Mouse (Mus musculus) megakaryocyte, embryonic 14.5 days (primary cell): ENCODE data around the gene Mgat4e. TPM values are rescaled to one million over a fixed set of nuclear protein-coding genes. Genes with fewer than 3 reads are reported as not detected.
"Not testable (repeated sequence)": the region's sequence is repeated elsewhere in the genome, so short reads cannot be mapped to it uniquely, and the experiment has no call there.

Experiments
- H3K27me3 ChIP-seq: replicated peaks from 2 replicates; pipeline ENCODE3; 2012; ENCODE audit warnings: inconsistent platforms
- H3K36me3 ChIP-seq: replicated peaks from 2 replicates; pipeline ENCODE3; 2012; ENCODE audit warnings: low read length, inconsistent platforms, mixed read lengths
- H3K4me1 ChIP-seq: 2 replicates; pipeline ENCODE4 v1.6.1; 2012; ENCODE audit warnings: inconsistent platforms
- H3K4me3 ChIP-seq: replicated peaks from 2 replicates; pipeline ENCODE3; 2012; ENCODE audit warnings: moderate library complexity, mild to moderate bottlenecking, inconsistent platforms
- H3K9me3 ChIP-seq: 2 replicates; pipeline ENCODE4 v1.6.1; 2012; ENCODE audit warnings: inconsistent platforms
- FLI1 ChIP-seq: IDR thresholded peaks from 2 replicates; pipeline ENCODE4 v1.6.1; 2012; ENCODE audit warnings: low read length, inconsistent platforms, mixed read lengths
- GATA1 ChIP-seq: IDR thresholded peaks from 3 replicates; pipeline ENCODE4 v1.6.1; 2012; ENCODE audit warnings: mixed read lengths, low read length, inconsistent platforms, borderline replicate concordance
- polyA plus RNA-seq: library from polyadenylated mRNA; stranded (reverse); fragments of >175 nt; gene quantifications from 2 replicates; pipeline ENCODE4 v1.2.3, GENCODE M21; 2012; ENCODE audit warnings: low replicate concordance; ENCODE audit not compliant: insufficient read depth

The Mgat4e gene
- polyA plus RNA-seq, 1 experiment = not detected

DNA sequence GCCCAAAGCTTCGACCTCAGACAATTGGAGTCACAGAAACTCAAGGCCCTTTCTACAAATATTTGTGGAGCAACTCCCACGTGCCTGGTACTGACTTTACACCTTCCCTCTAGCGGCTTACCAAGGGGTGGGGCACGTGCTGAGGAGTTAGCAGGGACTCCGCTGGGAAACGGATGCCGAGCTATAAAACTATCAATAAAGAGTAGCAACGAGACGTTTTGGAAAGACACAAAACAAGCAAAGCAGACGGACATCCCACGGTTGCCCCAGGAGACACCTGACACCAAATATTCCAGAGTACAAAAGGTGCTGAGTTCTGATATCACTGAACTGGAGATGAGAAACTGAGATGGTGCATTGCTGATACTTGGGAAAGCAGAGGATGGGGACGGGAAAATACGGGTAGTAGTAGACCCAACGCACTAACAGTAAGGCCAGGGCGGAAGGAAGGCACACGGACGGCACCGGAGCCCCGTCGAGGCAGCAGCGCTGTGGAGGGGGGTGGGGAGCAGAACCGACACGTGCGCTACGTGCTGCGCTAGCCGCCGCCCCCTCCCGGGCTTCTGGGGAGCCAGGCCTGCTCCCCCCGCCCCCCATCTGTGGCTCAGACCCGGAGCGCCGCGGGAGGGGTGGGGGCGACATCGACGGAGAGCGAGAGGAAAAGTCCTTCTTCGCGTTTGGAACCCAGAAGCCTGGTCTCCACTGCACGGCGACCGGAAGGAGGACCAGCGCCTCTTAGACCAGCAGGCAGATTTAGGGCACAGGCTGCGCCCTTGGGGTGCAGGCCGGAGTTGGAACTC lies 6.6 kb upstream of the Mgat4e start:
- no peaks in the 10 kb centered on the region for H3K27me3 ChIP-seq
- no peaks in the 10 kb centered on the region for H3K36me3 ChIP-seq
- no peaks in the 10 kb centered on the region for H3K9me3 ChIP-seq
- TF ChIP-seq FLI1 = no peak
- no peak for TF ChIP-seq GATA1
- H3K4me1 ChIP-seq = peaks cover 29% of the 10 kb centered on the region
- H3K4me3 ChIP-seq = peak overlapping the region; percentile 95

DNA sequence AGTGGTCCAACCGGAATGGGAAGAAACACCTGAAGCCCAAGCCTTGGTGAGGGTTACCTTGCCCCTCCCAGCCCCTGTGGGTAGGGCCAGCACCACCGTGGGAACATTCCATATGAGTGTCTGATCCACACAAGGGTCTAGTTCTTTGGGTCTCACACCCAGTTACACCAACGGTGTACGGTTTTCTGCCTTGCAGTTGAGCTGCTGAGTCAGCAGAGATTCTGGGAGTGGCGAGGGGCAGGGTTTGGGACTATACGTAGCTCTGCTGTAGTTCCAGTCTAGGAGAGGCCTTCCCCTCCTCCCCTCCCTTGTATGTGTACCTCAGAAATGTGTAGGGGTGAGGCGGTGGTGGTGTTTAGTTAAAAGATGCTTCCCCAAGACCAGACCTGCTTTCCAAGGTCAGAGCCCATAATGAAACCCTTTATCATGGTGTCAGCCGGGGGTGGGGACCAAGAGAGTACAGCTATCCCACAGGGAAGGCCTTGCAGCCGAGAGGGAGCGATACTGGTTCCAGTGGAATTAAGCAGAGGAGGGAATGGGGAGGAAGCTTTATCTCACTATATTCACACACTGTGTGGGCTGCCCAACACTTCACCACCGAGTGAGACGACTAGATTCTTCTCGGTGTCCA lies 5.9 kb upstream of the Mgat4e start:
- Histone ChIP-seq H3K4me3 (no peak overlapping the region), H3K36me3 (no peaks in the 10 kb centered on the region), H3K27me3 (no peaks in the 10 kb centered on the region), H3K9me3 (no peaks in the 10 kb centered on the region), H3K4me1 (peaks cover 29% of the 10 kb centered on the region)
- no peak for TF ChIP-seq FLI1
- no peak for TF ChIP-seq GATA1

DNA sequence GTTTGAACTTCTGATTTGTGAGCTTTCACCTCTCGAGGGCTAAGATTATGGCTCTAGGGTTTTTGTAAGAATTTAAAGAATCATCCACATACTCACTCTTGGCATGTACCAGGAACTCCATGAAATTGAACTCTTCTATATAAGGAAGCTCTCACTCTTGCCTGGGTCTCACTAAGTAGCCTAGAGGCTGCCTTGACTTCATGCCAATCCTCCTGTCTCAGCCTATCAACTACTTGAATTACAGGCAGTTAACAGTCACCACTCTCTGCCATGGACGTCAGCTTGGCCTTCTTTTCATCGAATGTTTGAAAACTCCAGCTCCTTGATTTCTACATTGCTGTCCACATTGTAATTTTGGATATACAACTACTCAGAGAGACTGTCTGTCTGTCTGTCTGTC lies 2.9 kb upstream of the Mgat4e start:
- Histone ChIP-seq H3K4me1 (peaks cover 27% of the 10 kb centered on the region), H3K4me3 (no peak overlapping the region), H3K9me3 (no peaks in the 10 kb centered on the region), H3K27me3 (no peaks in the 10 kb centered on the region), H3K36me3 (no peaks in the 10 kb centered on the region)
- TF ChIP-seq GATA1 (no peak), FLI1 (no peak)

DNA sequence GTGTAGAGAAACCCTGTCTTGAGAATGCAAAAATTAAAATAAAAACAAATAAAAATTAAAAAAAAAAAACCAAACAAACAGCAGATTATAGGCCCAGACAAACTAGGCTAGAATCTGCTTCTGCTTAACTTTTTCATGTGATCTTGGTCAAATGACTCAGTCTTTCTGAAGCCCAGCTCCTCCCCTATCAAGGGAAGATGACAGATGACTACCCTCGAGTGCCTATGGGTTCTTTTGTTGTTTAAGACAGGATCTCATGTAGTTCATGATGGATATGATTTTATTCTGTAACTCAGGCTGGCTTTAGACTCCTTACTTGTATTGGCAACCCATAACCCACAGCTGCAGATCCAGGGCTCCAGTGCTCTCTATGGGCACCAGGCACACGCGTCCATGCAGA lies 2.4 kb upstream of the Mgat4e start:
- Histone ChIP-seq H3K27me3 (no peaks in the 10 kb centered on the region), H3K36me3 (no peaks in the 10 kb centered on the region), H3K4me1 (peaks cover 23% of the 10 kb centered on the region), H3K9me3 (no peaks in the 10 kb centered on the region), H3K4me3 (no peak overlapping the region)
- no peak for TF ChIP-seq FLI1
- TF ChIP-seq GATA1 = no peak

GRCm38 (mm10) chr1:134548231-134548630 lies 1.3 kb downstream of the Mgat4e start:
- TF ChIP-seq FLI1 (no peak), GATA1 (no peak)
- Histone ChIP-seq H3K9me3 (peaks cover 17% of the 10 kb centered on the region), H3K27me3 (peaks cover 2% of the 10 kb centered on the region), H3K4me1 (peaks cover 8% of the 10 kb centered on the region), H3K4me3 (no peak overlapping the region), H3K36me3 (peaks cover 3% of the 10 kb centered on the region)

DNA sequence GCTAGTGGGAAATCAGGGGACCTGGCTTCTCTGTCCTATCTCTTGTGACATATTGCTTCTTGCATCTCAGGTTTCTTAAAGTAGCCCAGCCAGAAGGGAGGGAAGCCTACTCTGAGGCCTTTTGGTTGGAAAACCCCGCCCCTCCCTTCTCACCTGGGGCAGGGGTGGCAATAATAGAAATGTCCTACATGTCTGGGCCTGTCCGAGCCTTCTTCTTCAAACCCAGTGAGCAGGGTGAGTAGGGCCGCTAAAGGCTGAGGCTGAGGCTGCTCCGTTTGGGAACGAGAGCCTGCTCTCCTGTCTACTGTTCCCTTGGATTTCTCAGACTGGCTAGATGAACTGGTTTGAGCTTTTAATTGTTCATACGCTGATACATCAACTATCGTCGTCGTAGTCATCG lies 8.9 kb downstream of the Mgat4e start:
- peaks cover 10% of the 10 kb centered on the region for H3K27me3 ChIP-seq
- no peak overlapping the region for H3K4me3 ChIP-seq
- peaks cover 11% of the 10 kb centered on the region for H3K9me3 ChIP-seq
- H3K36me3 ChIP-seq = peaks cover 3% of the 10 kb centered on the region
- H3K4me1 ChIP-seq = peaks cover 15% of the 10 kb centered on the region
- TF ChIP-seq GATA1 (no peak), FLI1 (no peak)

DNA sequence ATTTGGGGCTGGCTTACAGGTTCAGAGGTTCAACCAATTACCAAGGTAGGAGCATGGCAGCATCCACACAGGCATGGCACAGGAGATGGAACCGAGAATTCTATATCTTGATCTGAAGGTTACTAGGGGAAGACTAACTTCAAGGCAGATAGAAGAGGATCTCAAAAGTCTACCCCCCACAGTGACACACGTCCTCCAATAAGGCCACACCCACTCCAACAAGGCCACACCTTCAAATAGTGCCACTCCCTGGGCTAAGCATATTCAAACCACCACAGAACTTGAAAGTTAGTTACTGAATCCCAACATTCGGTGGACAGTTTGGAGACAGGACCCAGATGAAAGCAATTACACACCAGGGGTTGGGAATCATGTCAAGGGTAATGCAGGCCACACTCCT lies 14.0 kb downstream of the Mgat4e start:
- peaks cover 1% of the 10 kb centered on the region for H3K27me3 ChIP-seq
- H3K4me1 ChIP-seq = peaks cover 16% of the 10 kb centered on the region
- TF ChIP-seq FLI1 (no peak), GATA1 (no peak)
- no peaks in the 10 kb centered on the region for H3K9me3 ChIP-seq
- H3K36me3 ChIP-seq = no peaks in the 10 kb centered on the region
- no peak overlapping the region for H3K4me3 ChIP-seq

DNA sequence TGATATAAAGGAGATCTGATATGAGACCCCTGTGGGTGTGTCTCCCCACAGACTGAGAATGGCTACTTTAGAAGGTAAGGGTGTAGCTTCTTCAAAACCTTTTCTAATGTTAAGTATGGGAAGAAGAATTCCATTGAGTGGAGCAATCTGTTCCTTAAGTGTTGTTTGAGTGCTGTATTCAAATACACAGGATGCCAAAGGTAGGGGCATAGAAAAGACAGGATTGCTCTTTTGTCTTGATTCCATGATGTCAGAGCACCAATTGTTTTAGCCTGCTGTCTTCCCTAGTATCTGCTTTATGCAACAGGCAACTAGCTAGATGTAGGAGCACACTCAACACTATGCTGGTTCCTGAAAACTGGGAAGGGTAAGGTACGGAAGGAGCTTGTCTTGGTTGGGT lies 14.4 kb downstream of the Mgat4e start:
- TF ChIP-seq FLI1 (no peak), GATA1 (no peak)
- H3K9me3 ChIP-seq = no peaks in the 10 kb centered on the region
- no peak overlapping the region for H3K4me3 ChIP-seq
- no peaks in the 10 kb centered on the region for H3K36me3 ChIP-seq
- H3K27me3 ChIP-seq = no peaks in the 10 kb centered on the region
- peaks cover 20% of the 10 kb centered on the region for H3K4me1 ChIP-seq

DNA sequence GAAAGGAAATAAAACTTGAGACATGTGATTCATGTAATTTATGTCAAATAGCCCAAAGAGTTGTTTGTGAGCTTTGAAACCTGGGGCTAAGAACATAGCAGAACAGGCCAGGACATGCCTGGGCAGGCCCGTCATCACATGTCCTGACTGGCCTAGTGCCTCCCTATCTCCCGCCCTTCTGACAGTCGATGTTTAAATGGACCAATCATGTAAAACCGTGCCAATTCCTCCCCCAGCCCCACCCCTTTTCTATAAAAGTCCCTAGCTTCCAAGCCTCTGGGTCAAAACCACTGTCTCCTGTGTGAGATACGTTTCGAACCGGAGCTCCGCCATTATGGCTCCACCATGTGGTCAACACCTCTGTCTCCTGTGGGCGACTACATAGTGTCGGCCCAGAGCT lies 15.8 kb downstream of the Mgat4e start:
- H3K4me3 ChIP-seq = not testable (repeated sequence)

GRCm38 (mm10) chr1:134530618-134531017 lies 18.9 kb downstream of the Mgat4e start:
- Histone ChIP-seq H3K4me3 (peak overlapping the region; percentile 14), H3K4me1 (peaks cover 35% of the 10 kb centered on the region), H3K36me3 (no peaks in the 10 kb centered on the region), H3K27me3 (no peaks in the 10 kb centered on the region), H3K9me3 (no peaks in the 10 kb centered on the region)
- TF ChIP-seq GATA1 (no peak), FLI1 (no peak)

More for the DNA sequence above, 15.8 kb downstream of the Mgat4e start:
- not testable (repeated sequence) for H3K9me3 ChIP-seq, H3K27me3 ChIP-seq, H3K36me3 ChIP-seq
- peaks cover 28% of the 10 kb centered on the region for H3K4me1 ChIP-seq

DNA sequence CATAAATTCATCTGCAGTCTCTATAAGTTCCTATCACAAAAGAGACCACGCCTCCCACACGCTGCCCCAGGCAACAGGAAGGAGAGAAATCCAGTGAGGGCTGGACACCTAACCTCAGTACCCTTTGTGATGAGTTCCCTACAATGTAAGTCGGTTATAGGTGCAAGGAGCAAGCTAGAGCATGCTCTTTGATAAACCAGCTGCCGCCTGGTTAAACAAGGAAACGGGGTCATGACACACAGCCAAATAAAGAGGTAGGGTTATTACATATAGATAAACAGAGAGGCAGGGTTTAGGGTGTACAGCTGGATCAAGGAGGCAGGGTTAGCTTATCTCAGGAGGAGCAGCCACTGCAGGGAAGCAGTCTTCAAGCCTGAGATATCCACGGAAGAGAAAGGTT lies 22.7 kb downstream of the Mgat4e start:
- H3K36me3 ChIP-seq = no peaks in the 10 kb centered on the region
- H3K4me1 ChIP-seq = peaks cover 49% of the 10 kb centered on the region
- no peaks in the 10 kb centered on the region for H3K27me3 ChIP-seq
- TF ChIP-seq FLI1 (no peak), GATA1 (no peak)
- no peaks in the 10 kb centered on the region for H3K9me3 ChIP-seq
- no peak overlapping the region for H3K4me3 ChIP-seq
